Comparison of ENCODE assay signal across 16 mouse cellular contexts in genomic region chr11:12521286-12521685, GRCm38 (mm10). TPM values are rescaled to one million over a fixed set of nuclear protein-coding genes. Genes with fewer than 3 reads are reported as not detected.
DNase-seq lines count a peak whose midpoint lies in the region; ATAC-seq and TF ChIP-seq lines count a peak whose summit lies in the region.
"Had no signal": no experiment of that assay in that cellular context is flagged by ENCODE, and none has a peak within 500 bp of the region (broad histone marks: within the 10 kb centered on the region; RNA-seq: fewer than 3 reads in every experiment).

No protein-coding gene starts in this region.

- no peaks in the 10 kb centered on the region for H3K27me3 ChIP-seq in kidney, embryonic 14.5 days (ENCODE audit: control insufficient read depth, insufficient read depth, low read length)
- no peaks in the 10 kb centered on the region for H3K27me3 ChIP-seq in midbrain, embryonic 16.5 days (ENCODE audit: control insufficient read depth, insufficient read depth, low read depth, low read length)
- H3K27me3 ChIP-seq: embryonic facial prominence, embryonic 15.5 days; heart, embryonic 13.5 days had no signal

- peak; percentile 19 to 38 for DNase-seq in frontal cortex, postnatal 36 days (ENCODE audit: low spot score in 2 of 2)
- no peak for DNase-seq in frontal cortex, postnatal 25 days (ENCODE audit: low spot score in 2 of 2)
- DNase-seq in kidney, postnatal 4 days, result peak; percentile 14 to 27
- DNase-seq in brain, embryonic 18.5 days (ENCODE audit: low read depth, low spot score), result peak; percentile 28
- DNase-seq in layer of hippocampus, adult 2 months (ENCODE audit: low spot score in 2 of 2), result no peak
- DNase-seq: adrenal gland, adult 8-10 months; cerebellum, adult 11 months; gastrocnemius, postnatal 14 days; thymus, postnatal 25 days had no signal

- H3K36me3 ChIP-seq in kidney, embryonic 14.5 days (ENCODE audit: control insufficient read depth, insufficient read depth, low read length), result no peaks in the 10 kb centered on the region
- H3K36me3 ChIP-seq in midbrain, embryonic 16.5 days (ENCODE audit: control insufficient read depth, insufficient read depth, low read length), result no peaks in the 10 kb centered on the region
- H3K36me3 ChIP-seq: embryonic facial prominence, embryonic 15.5 days; heart, embryonic 13.5 days had no signal

- no peak overlapping the region for H3K4me3 ChIP-seq in kidney, embryonic 14.5 days (ENCODE audit: low read length)
- H3K4me3 ChIP-seq in midbrain, embryonic 16.5 days (ENCODE audit: low read depth, low read length), result no peak overlapping the region
- no peak overlapping the region for H3K4me3 ChIP-seq in layer of hippocampus, adult 2 months
- H3K4me3 ChIP-seq: embryonic facial prominence, embryonic 15.5 days; heart, embryonic 13.5 days had no signal

- H3K27ac ChIP-seq in kidney, embryonic 14.5 days (ENCODE audit: low read depth, low read length), result no peak overlapping the region
- H3K27ac ChIP-seq in midbrain, embryonic 16.5 days (ENCODE audit: low read length), result no peak overlapping the region
- H3K27ac ChIP-seq in layer of hippocampus, adult 2 months, result no peak overlapping the region
- H3K27ac ChIP-seq: embryonic facial prominence, embryonic 15.5 days; heart, embryonic 13.5 days; kidney, postnatal 0 days had no signal

- no peak for ATAC-seq in kidney, embryonic 14.5 days (ENCODE audit: low FRiP score, low TSS enrichment)
- 0 out of 2 replicates have a peak, but pooled peaks have one; percentile 45 for ATAC-seq in midbrain, embryonic 16.5 days
- ATAC-seq in inflammation-experienced regulatory T-cells, adult 6 months, result no peak

- H3K9me3 ChIP-seq in kidney, embryonic 14.5 days (ENCODE audit: control insufficient read depth, low read length), result no peaks in the 10 kb centered on the region
- no peaks in the 10 kb centered on the region for H3K9me3 ChIP-seq in midbrain, embryonic 16.5 days (replicated peaks; ENCODE audit: control insufficient read depth, low read length, poor library complexity, severe bottlenecking)
- H3K9me3 ChIP-seq: embryonic facial prominence, embryonic 15.5 days; heart, embryonic 13.5 days had no signal

- 57% methylated on average over 3 of the region's 3 CpGs for WGBS in kidney, embryonic 14.5 days
- WGBS in midbrain, embryonic 16.5 days, result 41% methylated on average over 3 of the region's 3 CpGs

- H3K9ac ChIP-seq in kidney, embryonic 14.5 days (ENCODE audit: low read depth, low read length), result no peak overlapping the region
- H3K9ac ChIP-seq in midbrain, embryonic 16.5 days (ENCODE audit: low read depth, low read length), result no peak overlapping the region
- H3K9ac ChIP-seq: embryonic facial prominence, embryonic 15.5 days; heart, embryonic 13.5 days had no signal

- no peak for TF ChIP-seq CTCF in layer of hippocampus, adult 2 months (conservative IDR thresholded peaks at IDR 0.05)

- no peak overlapping the region for H3K4me2 ChIP-seq in kidney, embryonic 14.5 days (replicated peaks; ENCODE audit: low read depth, low read length)
- H3K4me2 ChIP-seq in midbrain, embryonic 16.5 days (ENCODE audit: low read length), result no peak overlapping the region
- H3K4me2 ChIP-seq: embryonic facial prominence, embryonic 15.5 days; heart, embryonic 13.5 days; liver, embryonic 11.5 days had no signal

- no peaks in the 10 kb centered on the region for H3K4me1 ChIP-seq in kidney, embryonic 14.5 days (ENCODE audit: control insufficient read depth, insufficient read depth, low read length)
- no peaks in the 10 kb centered on the region; the same call in 1 of the 2 replicates for H3K4me1 ChIP-seq in midbrain, embryonic 16.5 days (ENCODE audit: control insufficient read depth, insufficient read depth, low read length)
- H3K4me1 ChIP-seq: heart, embryonic 13.5 days had no signal

RNA-seq across cellular contexts. Expression of gene Cobl, which starts 56.5 kb away (rescaled TPM):
- 3.8 and 5.5 TPM in 2 replicates for polyA plus RNA-seq in kidney, embryonic 14.5 days (2014; fragmentation: Nextera tagmentation; extraction: Ambion mirVana)
- polyA plus RNA-seq in midbrain, embryonic 16.5 days (2015; fragmentation: Nextera tagmentation; extraction: Ambion mirVana), result 18.3 and 21.1 TPM in 2 replicates
- total RNA-seq in layer of hippocampus, adult 2 months (2021), result 10 to 100 TPM; 15.1 to 19.0 TPM
- under 1 TPM; 0.20 to 0.58 (median 0.36) TPM for polyA plus RNA-seq in inflammation-experienced regulatory T-cells, adult 6 months (2017; shearing (Covaris generic))

Comparison
In these comparisons a context has a peak if more than half of its experiments do, and no peak if none do; other contexts are left out.
1. DNase-seq: peak in frontal cortex, postnatal 36 days (2 of 2), kidney, postnatal 4 days (2 of 2) and brain, embryonic 18.5 days (single experiment); none in frontal cortex, postnatal 25 days (0 of 2) and layer of hippocampus, adult 2 months (0 of 2).